Mouse (Mus musculus): Measurements from ENCODE around the gene Ier3.
A peak's percentile ranks its signal among the peaks of the same experiment; 100 is the strongest.

Ier3 gene

DNA sequence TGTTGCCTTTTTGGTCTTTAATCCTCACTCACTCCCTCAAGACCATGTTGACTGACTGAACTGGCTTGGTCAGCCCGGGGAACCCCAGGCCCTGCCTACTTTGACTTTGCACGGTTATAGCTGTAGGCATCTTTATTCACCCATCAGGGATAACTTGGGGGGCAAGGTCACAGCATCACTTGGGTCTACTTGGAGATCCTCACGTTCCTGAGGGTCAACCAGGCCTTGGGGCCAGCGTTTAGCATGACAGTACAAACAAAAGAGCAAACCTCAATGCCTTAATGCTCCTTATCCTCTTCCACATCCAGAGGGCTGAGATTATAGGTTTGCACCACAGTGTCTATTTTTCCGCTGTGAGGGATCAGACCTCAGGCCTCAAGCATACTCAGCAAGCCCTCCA is 9.2 kb upstream of the Ier3 start:
- DNase-seq = no peak

DNA sequence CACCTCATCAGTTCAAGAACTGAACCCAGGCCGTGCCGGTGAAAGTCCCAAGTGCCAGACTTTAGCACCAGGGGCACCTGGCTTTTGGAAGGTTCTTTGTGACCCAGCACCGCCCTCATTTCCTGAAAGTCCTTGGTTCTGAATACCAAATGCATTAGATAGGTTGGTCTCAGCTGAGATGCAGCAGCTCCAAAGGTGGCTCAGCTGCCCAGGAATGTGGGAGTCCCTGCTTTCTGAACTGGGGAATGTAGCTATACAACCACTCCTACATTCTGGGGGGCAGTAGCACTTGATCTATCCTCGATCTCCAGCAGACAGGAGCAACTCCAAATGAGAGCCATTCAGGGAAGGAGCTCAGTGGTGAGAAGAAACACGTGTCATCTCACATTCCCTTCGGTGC is 8.7 kb upstream of the Ier3 start:
- no peak for DNase-seq

DNA sequence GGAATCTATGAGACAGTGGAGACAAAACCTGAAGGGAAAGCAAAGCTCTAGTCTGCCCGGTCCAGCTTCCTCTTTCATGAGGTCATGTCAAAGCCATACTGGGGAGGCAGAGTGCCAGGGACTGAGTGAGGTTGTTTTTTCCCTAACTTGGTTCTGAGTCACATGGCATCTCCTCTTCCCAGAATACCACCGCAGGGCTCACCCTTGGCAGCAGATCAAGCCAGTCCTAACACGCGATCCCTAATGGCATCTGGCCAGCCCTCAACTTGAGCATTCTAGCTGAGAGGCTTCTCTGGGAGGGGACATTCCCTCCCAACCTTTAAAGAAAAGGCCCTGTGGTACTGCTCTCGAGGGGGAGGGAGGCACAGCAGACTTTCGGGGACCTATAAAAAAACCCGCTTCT is 8.2 kb upstream of the Ier3 start:
- DNase-seq = no peak

DNA sequence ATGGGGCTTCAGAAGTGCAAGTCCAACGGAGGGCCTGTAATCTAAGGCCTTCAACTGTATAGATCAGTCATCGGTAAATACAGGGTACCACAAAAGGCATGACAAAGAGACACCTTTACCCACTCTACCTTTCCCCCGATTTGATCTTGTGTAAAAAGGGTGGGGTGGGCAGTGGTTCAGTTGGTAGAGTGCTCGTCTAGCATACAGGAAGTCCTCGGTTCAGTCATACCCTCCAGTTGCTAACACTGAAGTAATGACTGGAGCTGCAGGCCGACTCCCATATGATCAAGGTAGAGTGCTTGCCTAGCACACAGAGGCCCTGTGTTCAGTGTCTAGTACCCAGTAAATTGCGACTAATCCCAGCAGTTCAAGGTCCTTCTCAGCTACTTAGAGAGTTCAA is 7.8 kb upstream of the Ier3 start:
- peak in 1 of 2 experiments; percentile 11 for DNase-seq

DNA sequence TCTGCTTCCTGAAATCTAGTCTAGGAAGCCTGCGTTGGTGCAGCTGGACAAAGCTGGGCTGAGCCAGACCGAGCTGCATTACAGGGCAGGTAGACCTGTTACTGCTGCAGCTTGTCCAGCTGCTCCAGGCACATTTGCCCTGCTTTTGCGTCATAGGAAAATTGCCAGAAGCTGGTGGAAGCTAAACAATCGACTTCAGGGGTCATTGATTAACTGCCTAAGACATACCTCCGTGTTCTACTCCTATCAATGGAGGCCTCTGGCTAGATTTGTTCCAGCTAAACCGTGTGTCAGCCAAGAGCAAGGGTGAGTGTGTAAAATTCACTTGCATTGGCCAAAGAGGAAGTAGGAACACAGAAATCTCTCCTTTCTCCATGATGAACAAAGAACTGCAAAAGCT is 6.8 kb upstream of the Ier3 start:
- no peak for DNase-seq

DNA sequence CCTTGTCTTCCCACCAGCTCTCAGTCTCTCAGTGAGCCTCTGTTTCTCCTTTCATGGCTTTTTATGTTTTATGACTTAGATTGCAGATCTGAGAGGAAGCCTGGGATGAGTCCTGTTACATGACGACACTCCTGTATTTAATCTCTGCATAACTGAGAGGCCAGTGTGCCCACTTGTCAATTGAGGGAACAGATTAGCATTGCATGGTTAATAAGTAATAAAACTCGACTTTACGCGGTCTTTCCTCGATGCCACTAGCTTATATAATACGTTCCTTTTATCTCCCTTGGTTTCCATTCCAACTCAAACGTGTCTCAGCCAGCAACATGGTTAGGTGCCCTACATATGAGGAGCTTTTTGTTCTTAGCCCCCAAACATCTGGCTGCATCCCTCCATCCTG is 5.6 kb upstream of the Ier3 start:
- DNase-seq = no peak

DNA sequence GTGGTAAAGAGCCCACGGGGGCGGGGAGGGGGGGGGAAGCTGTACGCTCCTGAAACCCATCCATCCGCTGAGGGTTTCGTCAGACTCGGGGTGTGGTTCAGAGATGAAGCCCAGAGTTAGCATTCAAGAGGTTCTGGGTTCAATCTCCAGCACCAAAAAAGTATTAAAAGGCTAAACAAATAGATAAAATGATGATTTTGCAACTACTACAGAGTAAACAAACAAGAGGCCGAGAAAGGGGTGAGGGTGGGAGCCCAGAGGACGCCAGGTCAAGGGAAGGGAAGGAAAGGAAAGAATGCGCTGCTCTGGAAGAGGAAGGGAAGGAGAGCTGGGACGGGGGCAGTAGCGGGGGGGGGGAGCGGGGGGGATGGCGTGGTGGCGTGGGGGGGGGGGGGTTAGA is 4.8 kb upstream of the Ier3 start:
- no peak for DNase-seq

DNA sequence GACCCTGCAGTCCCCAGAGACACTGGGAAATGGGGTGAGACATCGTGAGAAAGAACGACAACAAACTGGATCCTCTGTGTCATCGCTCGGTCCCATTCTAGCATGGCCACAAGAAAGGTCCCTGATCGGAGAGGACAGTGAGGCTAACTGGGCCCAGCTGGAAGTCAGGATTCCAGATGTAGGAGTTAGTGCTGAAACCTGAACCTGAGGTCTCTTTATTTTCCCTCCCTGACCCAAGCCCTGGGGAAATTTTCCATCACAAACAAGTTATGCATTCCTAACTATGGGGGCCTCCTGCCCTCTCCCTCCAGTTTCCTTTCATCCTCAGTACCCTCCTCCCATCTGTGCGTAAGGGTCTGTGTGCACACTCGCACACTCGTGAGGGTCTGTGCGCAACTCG is 4.3 kb upstream of the Ier3 start:
- DNase-seq = no peak

DNA sequence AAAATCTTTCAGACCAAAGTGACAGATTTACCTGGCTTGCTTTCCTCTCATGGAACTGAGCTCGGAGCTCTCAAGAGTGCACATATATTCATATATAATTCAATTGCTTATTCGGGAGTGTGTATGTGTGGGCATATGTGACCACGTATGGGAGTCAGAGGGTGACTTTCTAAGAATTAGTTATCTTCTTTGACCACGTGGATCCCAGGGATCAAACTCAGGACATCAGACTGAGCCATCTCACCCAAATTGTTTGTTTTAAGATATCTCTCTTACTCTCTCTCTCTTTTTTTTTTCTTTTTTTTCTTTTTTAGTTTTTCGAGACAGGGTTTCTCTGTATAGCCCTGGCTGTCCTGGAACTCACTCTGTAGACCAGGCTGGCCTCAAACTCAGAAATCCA is 1.4 kb upstream of the Ier3 start:
- no peak for DNase-seq

DNA sequence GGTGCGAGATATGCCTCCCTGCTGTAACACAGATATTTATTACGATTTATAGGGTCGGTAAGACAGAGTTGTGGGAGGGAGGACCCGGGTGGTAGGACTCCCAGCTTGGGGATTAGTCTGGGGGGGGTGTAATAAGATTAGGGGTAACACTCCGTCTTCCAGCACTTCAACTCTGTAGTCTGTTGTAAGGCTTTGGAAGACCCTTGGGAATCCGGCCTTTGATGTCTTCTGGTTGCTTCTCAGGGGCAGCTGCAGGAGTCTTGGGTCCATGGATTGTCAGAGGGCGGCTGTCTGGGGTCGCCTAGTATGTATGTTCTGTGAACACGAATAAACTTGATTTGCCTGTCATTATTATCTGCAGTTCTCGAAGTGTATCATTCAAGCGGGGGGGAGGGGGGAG is 1.1 kb downstream of the Ier3 start:
- peak in 1 of 2 experiments; percentile 7 for DNase-seq

DNA sequence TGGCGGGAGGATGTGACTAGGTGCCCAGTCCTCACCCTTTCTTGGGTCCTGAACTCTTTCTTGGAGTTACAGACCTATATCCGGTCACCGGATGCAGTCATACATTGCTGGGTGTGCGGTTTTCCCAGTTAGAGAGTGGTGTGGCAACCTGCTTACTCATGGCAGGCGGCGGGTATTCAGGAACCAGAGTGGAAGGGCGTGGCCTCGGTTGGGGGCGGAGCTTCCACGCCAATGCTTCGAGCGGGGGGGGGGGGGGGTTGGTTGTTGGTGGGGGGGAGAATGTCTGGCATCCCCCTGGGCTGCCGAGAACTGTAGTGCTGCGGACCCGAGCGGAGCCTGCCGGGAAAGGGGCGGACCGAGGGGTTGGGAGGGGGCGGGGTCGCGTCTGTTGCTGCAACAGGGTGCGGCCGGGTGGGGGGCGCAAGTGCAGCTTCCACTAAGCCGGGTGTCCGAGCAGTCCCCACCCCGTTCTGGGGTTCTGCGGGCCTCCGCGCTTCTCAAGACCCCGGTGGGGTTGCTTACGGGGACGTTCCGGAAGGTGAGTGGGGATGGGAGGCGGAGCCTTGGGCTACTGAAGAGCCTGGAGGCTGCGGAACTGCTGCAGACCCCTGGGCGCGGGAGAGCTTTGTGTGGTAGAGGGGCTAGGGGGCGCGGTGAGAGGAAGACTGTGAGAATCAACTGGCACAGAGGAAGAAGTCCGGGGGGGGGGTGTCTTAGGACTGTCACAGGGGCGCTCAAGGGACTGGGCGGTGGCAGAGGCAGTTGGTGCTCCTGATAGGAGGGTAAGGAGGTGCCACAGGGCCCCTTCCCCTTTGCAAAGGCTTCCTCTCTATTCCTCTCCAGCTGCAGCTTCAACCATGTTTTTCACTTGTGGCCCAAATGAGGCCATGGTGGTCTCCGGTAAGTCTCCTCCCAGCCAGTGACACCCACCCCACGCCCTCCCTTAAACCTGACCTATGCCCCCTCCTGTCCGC is 1.8 kb downstream of the Ier3 start, which contains the start of gene Flot1:
Gene Flot1 (plus strand): TSS at position 267 of the 974 bp plus-strand sequence.
- peak; percentile 78 to 80 for DNase-seq

DNA sequence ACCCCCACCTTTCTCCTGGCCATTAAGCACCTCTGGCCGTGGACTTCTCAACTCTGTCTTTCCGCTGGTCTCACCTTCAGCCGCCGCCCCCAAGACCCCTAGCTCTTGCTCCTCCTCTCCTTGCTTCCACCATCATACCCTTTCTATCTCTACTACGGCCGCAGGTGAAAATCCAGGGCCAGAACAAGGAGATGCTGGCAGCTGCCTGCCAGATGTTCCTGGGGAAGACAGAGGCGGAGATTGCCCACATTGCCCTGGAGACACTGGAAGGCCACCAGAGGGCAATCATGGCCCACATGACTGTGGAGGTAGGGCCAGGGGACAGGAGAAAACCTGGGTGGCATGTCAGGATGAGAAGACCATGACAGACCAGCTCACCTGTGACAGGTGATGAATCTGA is 2.9 kb downstream of the Ier3 start:
- no peak for DNase-seq

DNA sequence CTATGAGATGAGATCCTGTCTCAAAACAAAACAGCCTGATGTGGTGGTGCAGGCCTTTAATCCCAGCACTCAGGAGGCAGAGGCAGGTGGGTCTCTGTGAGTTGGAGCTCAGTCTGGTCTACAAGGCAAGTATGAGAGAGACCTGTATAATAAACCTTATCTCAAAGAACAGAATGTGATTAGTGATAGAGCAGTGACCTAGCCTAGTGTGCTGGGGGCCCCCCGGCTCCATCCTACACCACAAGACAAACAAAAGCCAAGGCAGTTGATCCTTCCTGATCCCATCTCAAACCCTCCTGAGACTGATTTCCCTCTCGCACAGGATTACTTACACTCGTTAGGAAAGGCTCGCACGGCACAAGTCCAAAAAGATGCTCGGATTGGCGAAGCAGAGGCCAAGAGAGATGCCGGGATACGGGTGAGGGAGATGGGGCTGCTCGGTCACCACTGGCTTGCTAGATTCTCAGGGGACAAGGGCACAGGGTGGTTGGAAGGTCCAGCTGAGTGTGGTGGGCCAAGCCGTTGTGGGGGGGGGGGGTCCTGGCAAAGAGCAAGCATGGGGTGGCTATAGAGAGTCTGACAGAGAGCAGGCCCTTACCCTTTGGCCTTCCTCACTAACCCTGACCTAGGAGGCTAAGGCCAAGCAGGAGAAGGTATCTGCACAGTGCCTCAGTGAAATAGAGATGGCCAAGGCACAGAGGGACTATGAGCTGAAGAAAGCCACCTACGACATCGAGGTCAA is 3.8 kb downstream of the Ier3 start:
- DNase-seq = no peak

DNA sequence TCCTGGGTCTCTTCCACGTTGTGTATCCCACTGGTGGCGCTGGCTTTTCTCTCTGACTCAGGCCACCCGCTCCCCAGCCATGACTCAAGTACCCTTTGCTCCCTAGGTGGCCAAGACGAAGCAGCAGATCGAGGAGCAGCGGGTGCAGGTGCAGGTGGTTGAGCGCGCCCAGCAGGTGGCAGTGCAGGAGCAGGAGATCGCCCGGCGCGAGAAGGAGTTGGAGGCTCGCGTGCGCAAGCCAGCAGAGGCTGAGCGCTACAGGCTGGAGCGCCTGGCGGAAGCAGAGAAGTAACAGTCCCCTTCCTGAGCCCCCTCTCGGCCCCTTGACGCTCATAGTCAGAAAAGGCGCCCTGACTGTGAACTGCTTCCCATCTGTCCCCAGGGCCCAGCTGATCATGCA is 8.3 kb downstream of the Ier3 start:
- DNase-seq = peak; percentile 92

DNA sequence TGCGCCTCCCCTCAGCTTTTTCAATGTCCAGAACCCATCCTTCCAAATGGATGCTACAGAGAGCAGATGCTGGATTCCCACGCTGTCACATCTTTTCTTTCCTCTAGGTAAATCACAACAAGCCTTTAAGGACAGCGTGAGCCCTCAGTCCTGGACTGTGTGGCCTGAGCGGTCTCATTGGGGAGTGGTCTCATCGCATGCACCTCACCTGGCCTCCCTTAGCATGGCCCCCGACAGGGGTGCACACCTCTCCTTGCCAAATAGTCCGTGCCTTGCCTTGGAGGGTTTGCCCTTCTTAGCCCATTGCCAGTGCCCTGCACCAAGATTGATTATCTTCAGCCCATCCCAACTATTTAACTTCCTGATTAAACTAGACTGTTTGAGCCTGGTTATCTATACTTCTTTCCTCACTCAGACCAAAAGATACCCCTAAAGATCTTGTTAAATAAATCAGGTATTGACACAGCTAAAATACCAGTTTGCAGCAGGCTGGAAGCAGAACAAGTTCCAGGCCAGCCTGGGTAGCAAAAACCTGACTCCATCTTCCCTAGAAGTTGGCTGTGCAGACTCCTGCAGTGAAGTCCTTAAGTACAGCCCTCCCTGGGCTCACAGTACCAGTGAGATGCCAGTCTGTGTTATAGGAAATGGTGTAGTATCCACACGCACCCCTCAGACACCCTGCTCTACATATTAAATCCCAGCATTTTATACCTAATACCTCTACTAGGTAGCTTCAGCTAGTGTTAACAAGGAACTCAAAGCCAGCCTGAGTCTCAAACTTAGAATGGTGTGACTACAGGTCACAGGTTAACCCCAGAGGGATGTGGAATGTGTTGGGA is 11.1 kb downstream of the Ier3 start:
- no peak for DNase-seq

DNA sequence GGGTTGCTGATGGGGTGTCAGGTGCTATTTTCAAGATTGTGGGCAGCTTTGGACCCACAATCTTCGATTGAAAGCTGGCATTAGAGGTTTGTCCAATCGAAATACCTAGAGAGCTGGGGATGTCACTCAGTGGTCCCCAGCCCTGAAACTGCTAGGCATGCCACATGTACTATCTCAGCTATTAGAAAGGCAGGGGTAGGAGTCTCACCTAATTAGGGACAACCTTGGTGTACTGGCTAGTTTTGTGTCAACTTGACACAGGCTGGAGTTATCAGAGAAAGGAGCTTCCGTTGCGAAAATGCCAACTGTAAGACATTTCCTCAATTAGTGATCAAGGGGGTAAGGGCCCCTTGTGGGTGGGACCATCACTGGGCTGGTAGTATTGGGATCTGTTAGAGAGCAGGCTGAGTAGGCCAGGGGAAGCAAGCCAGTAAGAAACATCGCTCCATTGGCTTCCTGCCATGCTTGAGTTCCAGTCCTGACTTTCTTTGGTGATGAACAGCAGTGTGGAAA is 11.8 kb downstream of the Ier3 start:
- DNase-seq = no peak

DNA sequence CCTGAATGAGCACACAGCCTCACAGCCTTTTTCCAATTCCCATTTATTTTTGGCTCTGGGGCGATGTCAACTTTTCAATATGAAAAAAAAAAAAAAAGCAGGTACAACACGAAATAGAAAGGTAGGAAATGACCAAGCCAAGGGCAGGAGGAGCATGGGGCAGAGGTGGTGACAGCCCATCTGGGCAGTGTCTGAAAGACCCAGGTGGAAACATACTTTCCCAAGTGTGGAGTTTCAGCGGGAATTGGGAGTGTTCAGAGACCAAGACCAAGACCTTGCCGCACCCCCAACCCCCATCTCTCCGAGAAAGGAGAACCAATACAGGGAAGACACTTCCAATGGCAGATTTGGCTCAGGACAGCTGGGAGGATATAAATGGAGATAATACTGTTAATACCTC is 12.4 kb downstream of the Ier3 start:
- DNase-seq = no peak

DNA sequence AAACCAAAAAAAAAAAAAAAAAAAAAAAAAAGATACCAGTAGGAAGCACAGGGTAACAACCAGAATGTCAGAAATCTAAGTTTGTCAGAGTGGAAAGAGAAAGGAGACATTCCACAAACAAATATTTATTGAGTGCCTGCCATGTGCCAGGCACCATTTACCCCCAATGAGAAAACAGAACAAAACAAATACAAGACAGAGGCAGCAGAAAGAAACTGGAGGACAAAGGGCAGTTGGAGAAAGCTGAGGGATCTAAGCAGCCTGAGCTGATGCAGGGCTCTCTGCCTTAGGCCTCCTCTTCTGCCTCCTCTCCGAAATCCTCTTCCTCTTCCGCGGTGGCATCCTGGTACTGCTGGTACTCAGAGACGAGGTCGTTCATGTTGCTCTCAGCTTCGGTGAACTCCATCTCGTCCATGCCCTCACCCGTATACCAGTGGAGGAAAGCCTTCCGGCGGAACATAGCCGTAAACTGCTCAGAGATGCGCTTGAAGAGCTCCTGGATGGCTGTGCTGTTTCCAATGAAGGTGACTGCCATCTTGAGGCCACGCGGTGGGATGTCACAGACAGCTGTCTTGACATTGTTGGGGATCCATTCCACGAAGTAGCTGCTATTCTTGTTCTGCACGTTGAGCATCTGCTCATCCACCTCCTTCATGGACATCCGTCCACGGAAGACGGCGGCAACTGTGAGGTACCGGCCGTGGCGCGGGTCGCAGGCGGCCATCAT is 13.4 kb downstream of the Ier3 start:
- no peak for DNase-seq

DNA sequence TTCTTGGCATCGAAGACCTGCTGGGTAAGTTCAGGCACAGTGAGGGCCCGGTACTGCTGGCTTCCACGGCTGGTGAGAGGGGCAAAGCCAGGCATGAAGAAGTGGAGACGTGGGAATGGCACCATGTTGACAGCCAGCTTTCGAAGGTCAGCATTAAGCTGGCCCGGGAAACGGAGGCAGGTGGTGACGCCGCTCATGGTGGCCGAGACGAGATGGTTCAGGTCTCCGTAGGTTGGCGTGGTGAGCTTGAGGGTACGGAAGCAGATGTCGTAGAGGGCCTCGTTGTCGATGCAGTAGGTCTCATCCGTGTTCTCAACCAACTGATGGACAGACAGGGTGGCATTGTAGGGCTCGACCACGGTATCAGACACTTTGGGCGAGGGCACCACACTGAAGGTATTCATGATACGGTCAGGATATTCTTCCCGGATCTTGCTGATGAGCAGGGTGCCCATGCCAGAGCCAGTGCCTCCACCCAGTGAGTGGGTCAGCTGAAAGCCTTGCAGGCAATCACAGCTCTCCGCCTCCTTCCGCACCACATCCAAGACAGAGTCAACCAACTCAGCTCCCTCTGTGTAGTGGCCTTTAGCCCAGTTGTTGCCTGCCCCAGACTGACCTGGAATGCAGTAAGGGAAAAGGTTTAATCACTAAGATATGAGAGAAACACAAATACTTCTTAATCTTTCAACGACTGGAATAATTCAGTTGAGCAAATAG is 14.1 kb downstream of the Ier3 start:
- no peak for DNase-seq

DNA sequence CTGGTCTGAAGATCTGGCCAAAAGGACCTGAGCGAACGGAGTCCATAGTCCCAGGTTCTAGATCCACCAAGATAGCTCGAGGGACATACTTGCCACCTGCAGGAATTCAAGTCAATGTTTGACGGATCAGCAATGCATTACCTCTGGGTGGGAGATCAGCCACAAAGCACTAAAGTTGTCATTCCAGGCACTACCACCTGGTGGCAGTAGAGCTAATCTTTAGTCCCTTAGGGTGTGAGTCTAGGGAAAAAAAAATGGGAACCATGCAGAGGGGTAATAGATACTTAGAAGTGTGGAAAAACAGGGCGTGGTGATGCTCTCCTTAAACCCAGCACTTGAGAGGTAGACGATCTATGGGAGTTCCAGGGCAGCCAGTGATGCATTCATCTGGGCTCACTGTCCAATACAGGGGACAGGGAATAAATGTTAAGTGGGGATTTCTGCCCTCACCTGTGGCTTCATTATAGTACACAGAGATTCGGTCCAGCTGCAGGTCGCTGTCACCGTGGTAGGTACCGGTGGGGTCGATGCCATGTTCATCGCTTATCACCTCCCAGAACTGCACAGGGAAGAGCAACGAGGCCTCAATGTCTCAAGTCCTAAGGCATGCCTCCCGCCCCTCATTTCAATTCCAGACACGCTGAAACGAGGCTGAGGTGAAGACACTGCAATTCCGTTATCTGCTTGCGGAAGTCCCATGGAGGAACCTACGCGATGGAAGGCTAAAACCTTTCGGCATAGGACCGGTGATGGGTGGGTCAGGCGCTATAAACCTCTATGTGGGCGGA is 14.9 kb downstream of the Ier3 start:
- peak; percentile 86 to 89 for DNase-seq

DNA sequence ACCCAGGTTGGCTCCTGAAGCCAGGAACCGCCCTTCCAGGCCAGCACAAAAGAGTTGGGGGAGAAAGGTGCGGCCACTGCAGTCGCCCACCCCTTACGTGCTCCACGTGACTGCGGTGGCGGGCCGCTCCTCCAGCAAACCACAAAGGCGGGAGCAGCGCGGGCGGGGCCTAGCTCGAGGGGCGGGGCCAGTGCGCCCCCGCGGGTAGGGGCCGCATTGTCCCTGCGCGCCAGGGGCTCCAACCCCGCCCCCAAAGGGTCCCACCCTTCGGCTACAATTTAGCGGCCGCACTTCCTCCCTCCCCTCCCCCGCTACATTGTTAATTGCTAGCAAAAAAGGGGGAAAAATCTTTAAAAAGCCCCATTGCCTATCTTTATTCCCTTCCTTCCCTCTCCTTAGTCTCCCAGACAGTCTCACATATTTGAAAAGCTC is 15.5 kb downstream of the Ier3 start:
- peak; percentile 64 to 70 for DNase-seq

All from B cell, adult 2 months (primary cell).